Mouse (Mus musculus) limb, embryonic 14.5 days (tissue): ENCODE data around the gene Slc12a3. TPM values are rescaled to one million over a fixed set of nuclear protein-coding genes. Genes with fewer than 3 reads are reported as not detected.

Experiments
- ATAC-seq: fragments of 200-750 bp; cut with Nextera tagmentation; 2 replicates; pipeline ENCODE4 v1.8.0; 2017; ENCODE audit warnings: low read depth, moderate number of reproducible peaks, moderate TSS enrichment; ENCODE audit not compliant: low FRiP score
- DNase-seq: peaks from one replicate; pipeline ENCODE4 v3.0.0-alpha.2; 2015; ENCODE audit warnings: low spot score
- H3K27ac ChIP-seq: fragments of 300-500 bp; sonication (generic); replicated peaks from 2 replicates; pipeline ENCODE4 v1.5.1; 2014; ENCODE audit warnings: low read depth, mild to moderate bottlenecking, low read length, moderate library complexity, mixed read lengths
- H3K27me3 ChIP-seq: fragments of 300-500 bp; sonication (generic); 2 replicates; pipeline ENCODE4 v1.6.1; 2014; ENCODE audit warnings: low read length, mixed read lengths; ENCODE audit not compliant: control insufficient read depth, insufficient read depth
- H3K36me3 ChIP-seq: fragments of 300-500 bp; sonication (generic); 2 replicates; pipeline ENCODE4 v1.6.1; 2014; ENCODE audit warnings: mild to moderate bottlenecking, low read length, moderate library complexity, mixed read lengths; ENCODE audit not compliant: control insufficient read depth, insufficient read depth
- H3K4me1 ChIP-seq: fragments of 300-500 bp; sonication (generic); 2 replicates; pipeline ENCODE4 v1.6.1; 2014; ENCODE audit warnings: antibody characterized with exemption, low read length, mixed read lengths; ENCODE audit not compliant: control insufficient read depth, insufficient read depth
- H3K4me2 ChIP-seq: fragments of 300-500 bp; sonication (generic); replicated peaks from 2 replicates; pipeline ENCODE4 v1.6.1; 2014; ENCODE audit warnings: low read depth, mild to moderate bottlenecking, low read length, moderate library complexity; ENCODE audit not compliant: severe bottlenecking
- H3K4me3 ChIP-seq: fragments of 300-500 bp; sonication (generic); replicated peaks from 2 replicates; pipeline ENCODE4 v1.5.1; 2014; ENCODE audit warnings: low read length
- H3K9ac ChIP-seq: fragments of 300-500 bp; sonication (generic); 2 replicates; pipeline ENCODE4 v1.6.1; 2014; ENCODE audit warnings: mild to moderate bottlenecking, low read depth, low read length, moderate library complexity; ENCODE audit not compliant: severe bottlenecking
- H3K9me3 ChIP-seq: fragments of 300-500 bp; sonication (generic); 2 replicates; pipeline ENCODE4 v1.6.1; 2016; ENCODE audit warnings: low read length; ENCODE audit not compliant: control insufficient read depth
- POLR2A ChIP-seq: fragments of 200-500 bp; IDR thresholded peaks from 2 replicates; pipeline ENCODE4 v1.8.0; 2012; ENCODE audit warnings: inconsistent platforms, mild to moderate bottlenecking, moderate library complexity, borderline replicate concordance; ENCODE audit not compliant: insufficient read depth, insufficient read length; ENCODE audit errors: extremely low read depth
- WGBS: fragments of 180-500 bp; shearing (Covaris S2); extraction: QIAGEN DNeasy Blood & Tissue Kit; methylation state at CpG from one replicate; pipeline ENCODE4 v1.1.7; 2014; 5-methylcytosine and 5-hydroxymethylcytosine counted together
- polyA plus RNA-seq, 2 experiments: library from polyadenylated mRNA; depleted of rRNA in 1 of 2; stranded (reverse) in 1 of 2; unstranded in 1 of 2; fragments of >200 nt; fragmentation: Nextera tagmentation in 1 of 2; extraction: Ambion mirVana in 1 of 2; gene quantifications; 2 replicates each; pipeline versions ENCODE4 v1.2.1 to v1.2.3; 2012 to 2014

The Slc12a3 gene
- polyA plus RNA-seq, 2 experiments, result 0.08 TPM; not detected in 1

DNA sequence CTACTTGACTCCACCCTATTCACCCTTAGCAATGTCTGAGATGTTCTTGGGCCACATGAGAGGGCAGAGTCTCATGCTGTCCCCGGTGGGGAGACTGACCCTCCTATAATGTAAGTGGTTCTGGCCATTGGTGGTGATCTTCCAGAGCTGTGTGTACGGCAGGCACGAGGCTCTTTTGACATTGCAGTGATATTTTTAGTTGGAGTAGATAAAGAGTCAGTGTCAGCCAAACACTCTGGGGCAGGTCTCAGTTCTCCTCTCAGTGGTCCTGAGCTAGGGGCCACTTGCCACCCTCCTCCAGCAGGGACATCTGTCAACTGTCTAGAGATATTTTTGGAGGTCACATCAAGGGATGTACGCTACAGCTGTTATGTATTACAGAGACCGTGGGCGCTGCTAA lies 28.2 kb downstream of the Slc12a3 start:
- ATAC-seq (no peak), DNase-seq (no peak)
- WGBS, result 80% methylated on average over 6 of the region's 6 CpGs
- H3K4me3 ChIP-seq, result no peak overlapping the region
- no peak for TF ChIP-seq POLR2A
- no peaks in the 10 kb centered on the region for H3K4me1 ChIP-seq
- no peaks in the 10 kb centered on the region for H3K9me3 ChIP-seq
- H3K9ac ChIP-seq, result no peak overlapping the region
- no peak overlapping the region for H3K27ac ChIP-seq
- no peaks in the 10 kb centered on the region for H3K27me3 ChIP-seq
- no peak overlapping the region for H3K4me2 ChIP-seq
- H3K36me3 ChIP-seq, result no peaks in the 10 kb centered on the region

DNA sequence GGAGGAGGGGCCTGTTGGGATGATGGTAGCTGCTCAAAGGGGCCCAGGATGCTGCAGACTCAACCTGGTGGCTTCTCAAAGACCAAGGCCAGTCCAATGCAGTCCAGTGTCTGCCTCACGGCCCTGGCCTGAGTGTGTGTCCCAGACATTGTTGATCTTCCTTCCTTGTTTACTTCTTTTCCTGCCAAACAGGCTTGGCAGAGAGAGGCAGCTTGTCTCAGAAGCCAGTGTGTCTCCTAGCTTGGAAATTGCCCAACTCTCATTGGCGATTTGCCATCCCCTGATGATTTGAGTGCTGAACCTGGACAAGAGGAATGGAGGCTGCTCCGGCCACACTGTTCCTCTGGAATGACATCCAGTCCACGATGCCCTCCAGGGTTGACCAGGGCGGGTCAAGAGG lies 29.5 kb downstream of the Slc12a3 start:
- Histone ChIP-seq H3K9me3 (no peaks in the 10 kb centered on the region), H3K27ac (no peak overlapping the region), H3K4me2 (no peak overlapping the region), H3K4me3 (no peak overlapping the region), H3K27me3 (no peaks in the 10 kb centered on the region), H3K9ac (no peak overlapping the region), H3K4me1 (no peaks in the 10 kb centered on the region; the same call in 1 of the 2 replicates), H3K36me3 (no peaks in the 10 kb centered on the region)
- ATAC-seq (no peak), DNase-seq (no peak)
- TF ChIP-seq POLR2A, result no peak
- WGBS, result 72% methylated on average over 5 of the region's 5 CpGs

DNA sequence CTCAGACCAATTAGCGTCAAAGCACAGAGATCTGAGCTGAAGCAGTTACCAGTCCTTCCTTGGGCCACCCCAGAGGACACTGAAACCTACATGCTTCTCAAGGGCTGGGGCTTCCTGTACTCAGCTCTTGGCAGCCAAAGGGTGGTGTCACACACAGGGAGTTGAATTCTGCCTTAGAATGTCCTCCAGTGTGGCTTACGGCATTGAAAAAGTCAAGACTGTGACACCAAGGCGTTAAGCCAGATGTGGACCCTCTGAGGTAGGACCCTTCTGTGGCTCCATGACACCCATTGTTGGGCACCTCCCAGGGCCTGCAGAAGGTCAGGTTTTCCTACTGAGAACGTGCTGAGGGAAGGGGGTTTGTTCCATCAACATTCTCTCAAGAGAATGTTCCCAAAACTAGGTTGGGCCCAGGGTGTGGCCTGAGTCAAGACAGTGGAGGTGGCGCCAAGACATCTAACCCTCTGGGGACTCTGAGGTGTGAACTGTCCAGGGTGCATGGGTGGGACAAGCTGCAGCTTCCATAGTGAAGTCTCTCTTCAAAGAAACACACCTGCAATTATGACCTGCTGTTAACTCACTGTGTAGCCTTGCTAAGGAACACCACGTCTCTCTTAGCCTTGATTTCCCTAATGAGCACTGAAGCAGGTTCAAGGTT lies 32.9 kb downstream of the Slc12a3 start:
- ATAC-seq (no peak), DNase-seq (no peak)
- Histone ChIP-seq H3K27me3 (no peaks in the 10 kb centered on the region), H3K27ac (no peak overlapping the region), H3K36me3 (no peaks in the 10 kb centered on the region), H3K9me3 (no peaks in the 10 kb centered on the region), H3K4me2 (no peak overlapping the region), H3K4me3 (no peak overlapping the region), H3K9ac (no peak overlapping the region), H3K4me1 (no peaks in the 10 kb centered on the region; the same call in 1 of the 2 replicates)
- 84% methylated on average over 6 of the region's 6 CpGs for WGBS
- no peak for TF ChIP-seq POLR2A

DNA sequence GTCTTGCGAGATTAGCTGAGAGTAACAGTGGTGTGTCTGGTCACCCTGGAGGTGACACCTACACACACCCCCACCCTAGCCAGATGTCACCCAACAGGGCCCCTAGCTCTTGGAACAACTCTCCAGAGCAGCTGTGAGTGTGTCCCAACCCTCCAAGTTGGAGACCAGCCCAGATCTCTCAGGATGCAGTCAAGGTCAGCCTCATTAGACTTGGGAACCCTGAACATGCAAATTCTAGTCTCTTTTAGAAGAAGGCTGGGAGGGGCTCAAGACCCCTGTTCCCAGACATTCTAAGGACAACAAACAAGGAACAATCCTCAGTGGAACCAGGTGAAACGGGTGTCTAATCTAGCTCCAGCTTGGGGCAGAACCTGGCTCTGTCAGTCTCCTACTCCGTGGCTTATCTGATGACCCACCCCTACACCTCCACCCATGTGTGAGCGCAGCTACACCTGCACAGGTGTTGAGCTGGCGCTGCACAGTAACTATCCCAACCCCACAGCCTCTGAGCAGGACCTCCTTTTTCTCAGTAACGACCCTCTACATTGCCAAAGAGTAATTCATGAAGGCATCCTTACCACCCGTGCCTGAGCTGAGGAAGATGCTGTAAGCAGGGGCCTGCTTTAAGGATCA lies 33.7 kb downstream of the Slc12a3 start:
- no peak overlapping the region for H3K27ac ChIP-seq
- H3K4me1 ChIP-seq, result no peaks in the 10 kb centered on the region; the same call in 1 of the 2 replicates
- no peak for ATAC-seq
- no peak for TF ChIP-seq POLR2A
- no peak overlapping the region for H3K9ac ChIP-seq
- no peaks in the 10 kb centered on the region for H3K36me3 ChIP-seq
- no peak for DNase-seq
- no peak overlapping the region for H3K4me2 ChIP-seq
- no peaks in the 10 kb centered on the region for H3K9me3 ChIP-seq
- no peaks in the 10 kb centered on the region for H3K27me3 ChIP-seq
- H3K4me3 ChIP-seq, result no peak overlapping the region
- WGBS, result 87% methylated on average over 7 of the region's 7 CpGs

DNA sequence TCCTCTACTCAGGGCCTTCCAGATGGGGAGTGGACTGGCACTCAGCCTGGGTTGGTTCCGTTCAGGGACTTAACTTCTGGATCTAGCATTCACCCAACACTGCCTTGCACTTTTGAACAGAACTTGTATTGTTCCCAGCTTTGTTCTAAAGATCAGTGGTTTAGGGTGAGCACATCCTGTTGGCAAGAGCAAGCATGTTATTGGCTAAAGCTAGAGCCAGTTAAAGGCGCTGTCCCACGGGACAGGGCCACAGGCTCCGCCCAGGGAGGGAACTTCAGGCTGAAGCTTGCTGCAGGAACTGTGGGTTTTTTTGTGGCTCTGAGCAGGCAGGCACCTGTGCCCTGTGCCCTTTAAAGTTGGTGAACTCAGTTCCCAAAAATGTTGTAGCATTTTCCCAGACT lies 34.3 kb downstream of the Slc12a3 start:
- no peak overlapping the region for H3K4me3 ChIP-seq
- 36% methylated on average over 4 of the region's 4 CpGs for WGBS
- TF ChIP-seq POLR2A, result no peak
- ATAC-seq (no peak), DNase-seq (peak; percentile 21)
- H3K4me2 ChIP-seq, result no peak overlapping the region
- H3K27ac ChIP-seq, result no peak overlapping the region
- no peaks in the 10 kb centered on the region for H3K36me3 ChIP-seq
- H3K9me3 ChIP-seq, result no peaks in the 10 kb centered on the region
- no peaks in the 10 kb centered on the region; the same call in 1 of the 2 replicates for H3K4me1 ChIP-seq
- no peak overlapping the region for H3K9ac ChIP-seq
- H3K27me3 ChIP-seq, result no peaks in the 10 kb centered on the region
